ENCODE assay signal across 9 mouse cellular contexts in genomic region chr4:152185137-152185509, GRCm38 (mm10). TPM values are rescaled to one million over a fixed set of nuclear protein-coding genes. Genes with fewer than 3 reads are reported as not detected.
DNase-seq lines count a peak whose midpoint lies in the region; ATAC-seq lines count a peak whose summit lies in the region.
"Had no signal": no experiment of that assay in that cellular context is flagged by ENCODE, and none has a peak within 500 bp of the region (broad histone marks: within the 10 kb centered on the region; RNA-seq: fewer than 3 reads in every experiment).

No protein-coding gene starts in this region.

- peak overlapping the region; percentile 98 for H3K27ac ChIP-seq in heart, embryonic 14.5 days (replicated peaks in 1 of 2; ENCODE audit: control insufficient read depth in 1 of 2, insufficient read depth in 1 of 2, low read depth in 2 of 2, low read length in 2 of 2)
- H3K27ac ChIP-seq in liver, embryonic 13.5 days: peak overlapping the region; percentile 79
- peak overlapping the region; percentile 53; the same call in 1 of the 2 replicates for H3K27ac ChIP-seq in neural tube, embryonic 14.5 days (ENCODE audit: low read depth, low read length)

- peak overlapping the region; percentile 90 for H3K4me2 ChIP-seq in heart, embryonic 14.5 days (ENCODE audit: low read length)
- H3K4me2 ChIP-seq in liver, embryonic 13.5 days: peak overlapping the region; percentile 44
- no peak overlapping the region for H3K4me2 ChIP-seq in neural tube, embryonic 14.5 days (ENCODE audit: low read depth, low read length)

- WGBS in heart, embryonic 14.5 days: 1% methylated on average over 3 of the region's 3 CpGs
- 8% methylated on average over 3 of the region's 3 CpGs for WGBS in liver, embryonic 13.5 days (ENCODE audit: insufficient replicate concordance)
- 3% methylated on average over 3 of the region's 3 CpGs for WGBS in neural tube, embryonic 14.5 days

- H3K36me3 ChIP-seq in heart, embryonic 14.5 days (ENCODE audit: control insufficient read depth, insufficient read depth, low read length): 0 out of 2 replicates have a peak, but pooled peaks cover 4% of the 10 kb centered on the region
- H3K36me3 ChIP-seq in liver, embryonic 13.5 days: no peaks in the 10 kb centered on the region
- H3K36me3 ChIP-seq in neural tube, embryonic 14.5 days (ENCODE audit: control insufficient read depth, insufficient read depth, low read length): no peaks in the 10 kb centered on the region

- intact Hi-C loops in heart, postnatal 25 days (cut with DNase I): no loop called here

- peaks cover 34 to 44% of the 10 kb centered on the region in 2 experiments for H3K4me1 ChIP-seq in heart, embryonic 14.5 days (ENCODE audit: control insufficient read depth in 2 of 2, insufficient read depth in 2 of 2, low read length in 2 of 2)
- H3K4me1 ChIP-seq in liver, embryonic 13.5 days (replicated peaks): peaks cover 54% of the 10 kb centered on the region
- peaks cover 15% of the 10 kb centered on the region for H3K4me1 ChIP-seq in neural tube, embryonic 14.5 days (ENCODE audit: control insufficient read depth, insufficient read depth, low read length)

- H3K27me3 ChIP-seq in heart, embryonic 14.5 days (ENCODE audit: control insufficient read depth, insufficient read depth, low read length): no peaks in the 10 kb centered on the region
- no peaks in the 10 kb centered on the region for H3K27me3 ChIP-seq in liver, embryonic 13.5 days
- H3K27me3 ChIP-seq in neural tube, embryonic 14.5 days (ENCODE audit: control insufficient read depth, insufficient read depth, low read length): no peaks in the 10 kb centered on the region
- H3K27me3 ChIP-seq: Patski had no signal

- peak; percentile 56 for ATAC-seq in common myeloid progenitor, adult 5-6 weeks (replicated peaks; ENCODE audit: low read depth, poor library complexity, severe bottlenecking)
- ATAC-seq in heart, embryonic 14.5 days (ENCODE audit: insufficient number of reproducible peaks, insufficient read depth, low FRiP score, low read depth): peak; percentile 51
- peak; percentile 72 for ATAC-seq in liver, embryonic 13.5 days (ENCODE audit: low read depth)
- ATAC-seq in neural tube, embryonic 14.5 days (ENCODE audit: low read depth): peak; percentile 62

- H3K9ac ChIP-seq in heart, embryonic 14.5 days (ENCODE audit: low read length): peak overlapping the region; percentile 74
- H3K9ac ChIP-seq in liver, embryonic 13.5 days: no peak overlapping the region
- H3K9ac ChIP-seq in neural tube, embryonic 14.5 days (replicated peaks; ENCODE audit: low read depth, low read length): peak overlapping the region; percentile 12; the same call in 1 of the 2 replicates

- H3K4me3 ChIP-seq in heart, embryonic 14.5 days (ENCODE audit: control insufficient read depth in 1 of 2, insufficient read depth in 1 of 2, low read depth in 1 of 2, low read length in 2 of 2): peak overlapping the region in 1 of 2 experiments; percentile 42; a peak in 2 of 4 replicates
- H3K4me3 ChIP-seq in liver, embryonic 13.5 days (replicated peaks): peak overlapping the region; percentile 23; the same call in 1 of the 2 replicates
- H3K4me3 ChIP-seq in neural tube, embryonic 14.5 days (ENCODE audit: low read depth, low read length): no peak overlapping the region

- no peaks in the 10 kb centered on the region for H3K9me3 ChIP-seq in heart, embryonic 14.5 days (ENCODE audit: control insufficient read depth, low read length)
- H3K9me3 ChIP-seq in liver, embryonic 13.5 days (replicated peaks): no peaks in the 10 kb centered on the region
- H3K9me3 ChIP-seq in neural tube, embryonic 14.5 days (ENCODE audit: control insufficient read depth, low read length): no peaks in the 10 kb centered on the region

- peak; percentile 95 for DNase-seq in heart, adult 11 months
- no peak for DNase-seq in heart, postnatal 25 days (ENCODE audit: low spot score)
- DNase-seq in liver, embryonic 13.5 days: peak; percentile 52
- no peak for DNase-seq in cerebellum, postnatal 10 days
- no peak for DNase-seq in right cerebral cortex, postnatal 4 days

RNA-seq across cellular contexts. Expression of gene Acot7, which starts 7.2 kb away (rescaled TPM):
- total RNA-seq in heart, postnatal 25 days (2021): 10 to 100 TPM; 53.4 to 58.8 TPM
- 58.2 and 59.6 TPM in 2 replicates for total RNA-seq in common myeloid progenitor, adult 5-6 weeks (2017)
- polyA plus RNA-seq in heart, embryonic 14.5 days (2014; fragmentation: Nextera tagmentation; extraction: Ambion mirVana): 62.8 and 72.9 TPM in 2 replicates
- polyA plus RNA-seq in liver, embryonic 13.5 days (2015; fragmentation: Nextera tagmentation; extraction: Ambion mirVana): 24.8 and 25.2 TPM in 2 replicates
- polyA plus RNA-seq in neural tube, embryonic 14.5 days (2014; fragmentation: Nextera tagmentation; extraction: Ambion mirVana): 332 and 348 TPM in 2 replicates

RNA-seq across cellular contexts. Expression of gene Hes2, which starts 26.5 kb away (rescaled TPM):
- not detected for total RNA-seq in heart, postnatal 25 days (2021)
- total RNA-seq in common myeloid progenitor, adult 5-6 weeks (2017): not detected in 2 replicates
- polyA plus RNA-seq in heart, embryonic 14.5 days (2014; fragmentation: Nextera tagmentation; extraction: Ambion mirVana): not detected in 2 replicates
- 0.06 TPM in 1 of 2 replicates, not detected in the other for polyA plus RNA-seq in liver, embryonic 13.5 days (2015; fragmentation: Nextera tagmentation; extraction: Ambion mirVana)
- polyA plus RNA-seq in neural tube, embryonic 14.5 days (2014; fragmentation: Nextera tagmentation; extraction: Ambion mirVana): not detected in 2 replicates
- polyA plus RNA-seq: Patski had no signal

RNA-seq across cellular contexts. Expression of gene Espn, which starts 33.0 kb away (rescaled TPM):
- 1 to 10 TPM; 1.7 to 2.2 TPM for total RNA-seq in heart, postnatal 25 days (2021)
- 1.3 and 1.8 TPM in 2 replicates for total RNA-seq in common myeloid progenitor, adult 5-6 weeks (2017)
- polyA plus RNA-seq in heart, embryonic 14.5 days (2014; fragmentation: Nextera tagmentation; extraction: Ambion mirVana): 0.63 and 0.76 TPM in 2 replicates
- 1.8 and 2.1 TPM in 2 replicates for polyA plus RNA-seq in liver, embryonic 13.5 days (2015; fragmentation: Nextera tagmentation; extraction: Ambion mirVana)
- 0.52 and 0.64 TPM in 2 replicates for polyA plus RNA-seq in neural tube, embryonic 14.5 days (2014; fragmentation: Nextera tagmentation; extraction: Ambion mirVana)

Comparison
In these comparisons a context has a peak if more than half of its experiments do, and no peak if none do; other contexts are left out.
1. DNase-seq: peak in heart, adult 11 months (single experiment) and liver, embryonic 13.5 days (single experiment); none in heart, postnatal 25 days (single experiment), cerebellum, postnatal 10 days (0 of 2) and right cerebral cortex, postnatal 4 days (single experiment).
2. Peak in every context shown above with its lines, with median percentiles within 50 percentile points of each other: ATAC-seq and H3K27ac ChIP-seq.